Mouse (Mus musculus): ENCODE results near the gene Lurap1l.

Lurap1l gene

DNA sequence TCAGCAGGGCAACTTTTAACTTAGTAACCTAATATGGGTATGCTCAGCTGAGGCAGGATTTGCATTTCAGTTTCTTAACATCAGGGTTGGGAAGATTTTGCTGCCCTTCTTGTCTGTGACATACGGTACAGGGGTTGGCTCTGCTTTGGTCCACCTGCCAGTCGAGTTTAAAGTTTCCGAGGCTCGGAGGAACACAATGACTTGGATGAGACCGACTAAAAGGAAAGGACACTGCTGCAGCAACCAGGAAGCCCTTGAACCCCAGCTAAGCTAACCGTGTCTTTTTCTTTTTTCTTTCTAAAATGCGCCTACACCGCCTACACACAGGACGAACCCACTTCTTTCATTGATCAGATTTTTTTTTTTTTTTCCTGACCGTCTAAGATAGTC, at the start of gene Lurap1l:
TSS of gene Lurap1l (plus strand) at position 166 of the 390 bp plus-strand sequence.
- in situ Hi-C loops (cut with MboI, MseI): loop anchor here (5.0 kb wide), 1 partner anchor 77 kb away; no protein-coding TSS in a partner anchor

DNA sequence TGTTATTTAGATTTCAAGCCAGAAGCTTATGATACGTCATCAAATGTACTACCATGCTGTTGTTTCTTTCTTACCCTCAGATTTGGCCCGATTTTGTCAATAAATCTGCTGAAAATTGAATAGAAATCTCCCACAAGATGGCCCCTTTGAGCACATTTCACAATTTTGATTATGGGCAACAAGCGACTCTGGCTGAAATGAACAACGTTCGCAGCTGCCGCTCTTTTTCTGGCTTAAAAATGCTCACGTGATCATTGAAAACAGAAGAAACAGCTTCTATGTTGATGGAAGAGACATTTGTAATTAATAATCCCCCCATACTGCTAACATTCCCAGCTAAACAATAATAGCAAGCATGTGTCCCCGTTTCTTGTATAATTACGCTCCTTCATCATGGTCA, 47.5 kb upstream of the Lurap1l start:
- in situ Hi-C loops (cut with MboI, MseI): no loop called here

DNA sequence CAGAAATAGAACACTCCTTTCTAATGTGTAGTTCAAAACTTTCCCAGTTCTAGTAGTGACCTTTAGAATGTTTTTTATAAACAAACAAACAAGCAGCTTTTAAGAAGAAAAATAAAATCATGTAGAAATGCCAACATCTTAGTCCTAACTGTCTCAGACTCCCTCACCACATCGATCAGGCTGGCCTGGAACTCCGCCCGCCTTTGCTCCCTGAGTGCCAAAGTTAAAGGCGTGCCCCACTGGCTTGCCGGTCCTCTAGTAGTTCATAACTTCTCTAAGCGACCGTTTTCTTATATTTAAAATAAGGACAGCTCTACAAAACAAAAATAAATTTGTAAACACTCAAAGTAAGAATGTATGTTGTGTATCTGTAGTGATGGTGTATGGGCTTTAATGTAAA, 46.5 kb upstream of the Lurap1l start:
- in situ Hi-C loops (cut with MboI, MseI): no loop called here

DNA sequence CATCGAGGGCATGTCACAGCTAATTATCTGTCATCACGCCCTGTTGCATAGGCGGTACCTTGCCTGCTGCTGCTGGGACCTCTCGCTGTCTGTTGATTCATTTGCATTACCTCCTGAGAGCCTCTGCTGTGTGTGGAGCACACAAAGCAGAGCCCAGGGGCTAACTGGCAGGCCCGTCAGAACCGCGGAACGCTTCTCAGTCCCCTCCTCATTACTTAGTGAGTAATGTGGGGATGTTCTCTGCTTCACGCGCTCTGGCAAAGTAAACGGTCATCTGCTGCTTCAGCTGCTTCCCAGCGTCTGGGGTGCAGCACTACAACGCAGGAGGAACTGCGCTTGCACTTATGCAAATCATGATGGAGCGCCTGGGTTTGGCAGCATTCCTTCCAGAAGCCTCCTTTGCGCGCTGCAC, 45.9 kb upstream of the Lurap1l start:
- in situ Hi-C loops (cut with MboI, MseI): no loop called here

DNA sequence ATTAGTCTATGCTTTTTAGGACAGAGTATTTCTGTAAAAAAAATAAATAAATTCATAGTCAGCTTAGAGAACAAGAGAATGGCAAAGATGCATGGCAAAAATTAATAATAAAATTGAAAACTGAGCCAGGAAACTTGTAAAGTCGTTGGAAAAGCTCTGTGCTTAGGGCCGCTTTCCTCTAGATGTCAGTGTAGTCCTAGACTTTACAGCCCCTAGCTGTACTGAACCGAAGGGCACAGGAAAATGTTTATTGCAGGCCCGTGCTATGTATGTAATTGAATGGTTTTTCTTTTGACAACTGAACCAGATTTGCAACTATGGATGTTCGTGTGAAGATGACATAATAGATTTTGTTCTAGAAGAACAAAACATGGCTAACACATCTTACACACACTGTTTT, 44.4 kb upstream of the Lurap1l start:
- in situ Hi-C loops (cut with MboI, MseI): no loop called here

DNA sequence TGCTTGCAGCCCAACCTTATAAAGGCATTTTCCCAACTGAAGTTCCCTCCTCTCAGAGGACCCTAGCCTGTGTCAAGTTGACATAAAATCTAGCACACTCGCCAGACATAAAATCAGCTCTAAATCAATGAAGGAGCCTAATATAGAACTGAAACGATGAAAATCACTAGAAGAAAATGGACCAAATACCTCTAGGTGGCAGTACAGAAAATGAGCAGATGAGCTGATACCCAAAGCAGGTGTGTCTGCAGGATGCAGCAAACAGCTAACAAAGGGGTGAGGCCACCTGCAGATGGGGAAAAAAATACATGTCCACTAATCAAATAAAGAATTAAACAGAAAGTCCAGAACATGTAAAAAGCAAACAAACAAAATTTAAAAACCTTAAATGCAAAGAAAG, 40.8 kb upstream of the Lurap1l start:
- in situ Hi-C loops (cut with MboI, MseI): no loop called here

DNA sequence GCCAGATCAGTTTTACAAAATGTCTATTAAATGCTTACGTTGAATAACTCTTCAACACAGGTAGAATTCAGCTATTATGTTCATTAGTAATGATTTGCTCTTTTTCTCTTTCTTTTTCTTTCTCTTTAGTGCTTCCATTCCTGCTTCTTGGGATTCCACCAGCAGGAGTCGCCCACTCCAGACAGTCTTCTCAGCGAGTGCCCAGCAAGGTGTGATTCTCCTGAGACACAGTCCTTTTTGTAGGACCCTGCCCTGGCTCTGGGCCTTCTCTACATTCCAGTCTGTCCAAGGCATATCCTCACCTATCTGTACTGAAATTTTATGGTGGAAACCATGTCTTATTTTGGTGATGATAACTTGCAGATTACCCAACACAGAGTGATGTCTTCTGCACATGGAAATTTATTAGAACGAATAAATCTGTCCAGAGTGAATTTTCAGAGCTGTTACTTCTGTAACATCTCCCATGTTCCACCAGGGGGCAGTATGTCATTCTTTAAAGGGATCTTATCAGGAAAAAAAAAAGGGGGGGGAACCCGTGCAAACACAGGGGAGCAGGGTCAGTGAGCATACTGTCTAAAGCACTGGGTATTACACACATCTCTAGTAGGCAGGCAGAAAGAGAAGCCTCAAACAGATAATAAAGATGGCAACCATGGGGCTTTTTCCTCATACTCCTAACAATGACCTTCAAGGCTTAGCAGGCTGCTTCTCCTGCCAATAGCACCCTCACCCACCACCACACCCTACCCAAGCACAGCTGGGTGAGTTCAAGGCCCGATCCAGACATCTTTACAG, 37.4 kb upstream of the Lurap1l start:
- in situ Hi-C loops (cut with MboI, MseI): no loop called here

DNA sequence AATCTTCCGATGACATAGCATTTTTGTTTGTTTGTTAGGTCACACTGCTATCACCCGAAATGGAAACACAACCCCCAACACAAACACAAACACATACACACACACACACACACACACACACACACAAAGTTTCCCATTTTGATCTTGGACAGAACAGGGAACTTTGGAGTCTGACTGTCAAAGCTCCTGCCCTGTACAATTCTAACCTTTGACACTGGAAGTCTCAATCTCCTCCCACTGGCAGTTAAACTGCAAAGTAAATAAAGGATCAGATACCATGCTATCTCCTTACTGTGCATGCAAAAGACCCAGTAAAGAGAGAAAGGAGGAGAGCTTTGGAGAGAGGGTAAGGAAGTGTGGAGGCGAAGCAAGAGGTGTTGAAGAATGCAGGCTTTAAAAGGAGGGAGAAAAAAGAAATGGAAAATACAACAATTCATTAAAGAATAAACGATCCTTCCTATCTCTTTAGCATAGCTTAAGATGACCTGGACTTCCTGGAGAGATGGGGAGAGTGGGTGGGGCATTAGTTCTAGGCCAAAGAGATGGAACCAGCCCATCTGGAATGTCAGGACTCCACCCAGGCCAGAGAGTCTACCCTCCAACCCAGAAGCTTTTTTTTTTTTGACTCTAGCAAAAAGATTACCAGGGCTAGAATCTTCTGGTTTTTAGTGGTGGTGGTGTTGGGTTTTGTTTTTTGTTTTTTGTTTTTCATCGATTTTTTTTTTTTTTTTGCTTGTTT, 36.2 kb upstream of the Lurap1l start:
- in situ Hi-C loops (cut with MboI, MseI): no loop called here

DNA sequence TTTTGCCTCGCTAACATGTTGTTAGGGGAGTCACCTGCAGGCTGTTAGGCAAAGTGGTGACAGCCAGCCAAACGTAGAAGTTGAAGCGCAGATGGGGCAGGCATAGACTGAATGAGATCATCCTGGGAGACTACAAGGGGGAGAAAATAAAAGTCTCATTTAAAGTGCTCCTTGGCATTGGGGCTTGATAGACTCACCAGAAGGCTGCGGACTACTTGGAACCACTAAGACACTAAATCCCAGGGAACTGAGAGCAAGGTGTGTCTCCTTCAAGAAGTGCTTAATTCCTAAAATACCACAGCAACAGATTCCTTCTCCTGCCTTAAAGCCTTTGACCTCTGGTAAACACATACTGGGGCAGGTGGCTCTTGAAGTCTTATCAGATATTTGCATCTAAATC, 35.4 kb upstream of the Lurap1l start:
- in situ Hi-C loops (cut with MboI, MseI): no loop called here

DNA sequence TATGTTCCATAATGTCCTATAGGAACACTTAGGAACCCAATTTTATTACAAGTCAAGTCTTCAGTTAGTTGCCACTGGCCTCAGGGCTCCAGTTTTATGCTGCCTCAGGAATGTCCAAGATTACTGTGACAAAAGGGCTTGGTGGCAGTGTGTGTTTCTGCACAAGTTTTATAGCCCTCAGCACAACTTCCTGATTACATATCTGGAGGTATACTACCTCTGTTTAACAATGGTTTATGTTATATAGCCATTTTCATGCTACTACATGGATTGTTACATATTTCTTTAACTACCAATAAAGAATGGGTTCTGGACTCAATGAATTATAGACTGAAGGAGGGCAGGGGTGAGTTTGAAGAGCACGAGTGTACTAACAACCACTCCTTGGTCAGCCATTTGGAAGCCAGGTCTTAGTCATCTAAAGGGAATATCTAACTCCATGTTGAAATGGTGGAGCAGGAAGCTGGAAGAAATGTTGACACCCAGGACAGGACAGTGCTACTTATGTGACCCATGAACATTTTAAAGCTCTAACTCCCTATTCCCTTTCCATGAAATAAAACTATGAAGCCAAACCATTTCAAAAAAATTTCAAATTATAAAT, 28.3 kb upstream of the Lurap1l start:
- in situ Hi-C loops (cut with MboI, MseI): no loop called here

DNA sequence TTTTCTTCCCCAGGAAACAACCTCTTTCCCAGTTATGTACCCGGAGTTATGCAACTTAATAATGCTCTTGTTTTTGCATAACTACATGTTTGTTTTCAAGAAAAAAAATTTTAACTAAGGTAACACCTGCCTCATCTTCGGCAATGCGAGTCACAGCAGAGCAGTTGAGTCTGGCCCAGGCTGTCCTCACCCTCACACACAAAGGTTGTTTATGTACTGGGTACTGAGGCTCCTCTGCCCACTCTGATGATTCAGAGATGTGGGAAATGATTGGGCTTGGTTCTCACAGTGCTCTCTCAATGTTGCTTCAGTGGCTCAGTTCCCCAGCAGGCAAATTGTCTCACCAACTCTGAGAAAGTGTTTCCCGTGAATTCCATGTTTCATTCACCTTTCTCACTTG, 23.8 kb upstream of the Lurap1l start:
- in situ Hi-C loops (cut with MboI, MseI): no loop called here

DNA sequence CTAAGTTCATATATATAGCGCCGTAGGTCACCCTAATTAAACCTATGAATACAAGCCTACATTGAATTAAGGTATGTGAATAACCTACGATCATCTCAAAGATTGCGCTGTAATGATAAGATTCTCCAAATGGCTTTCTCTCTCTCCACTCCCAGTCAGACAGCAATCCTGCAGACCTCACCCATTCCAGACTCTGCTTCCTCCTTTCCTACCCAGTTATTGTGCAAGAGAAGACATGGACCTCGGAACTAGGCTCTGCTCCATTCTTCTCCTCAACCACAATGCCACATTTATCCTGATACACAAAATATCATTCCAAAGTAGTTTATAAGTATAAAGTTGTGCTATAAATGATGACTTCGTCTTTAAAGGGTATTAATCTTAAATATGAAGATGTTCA, 19.4 kb upstream of the Lurap1l start:
- in situ Hi-C loops (cut with MboI, MseI): no loop called here

DNA sequence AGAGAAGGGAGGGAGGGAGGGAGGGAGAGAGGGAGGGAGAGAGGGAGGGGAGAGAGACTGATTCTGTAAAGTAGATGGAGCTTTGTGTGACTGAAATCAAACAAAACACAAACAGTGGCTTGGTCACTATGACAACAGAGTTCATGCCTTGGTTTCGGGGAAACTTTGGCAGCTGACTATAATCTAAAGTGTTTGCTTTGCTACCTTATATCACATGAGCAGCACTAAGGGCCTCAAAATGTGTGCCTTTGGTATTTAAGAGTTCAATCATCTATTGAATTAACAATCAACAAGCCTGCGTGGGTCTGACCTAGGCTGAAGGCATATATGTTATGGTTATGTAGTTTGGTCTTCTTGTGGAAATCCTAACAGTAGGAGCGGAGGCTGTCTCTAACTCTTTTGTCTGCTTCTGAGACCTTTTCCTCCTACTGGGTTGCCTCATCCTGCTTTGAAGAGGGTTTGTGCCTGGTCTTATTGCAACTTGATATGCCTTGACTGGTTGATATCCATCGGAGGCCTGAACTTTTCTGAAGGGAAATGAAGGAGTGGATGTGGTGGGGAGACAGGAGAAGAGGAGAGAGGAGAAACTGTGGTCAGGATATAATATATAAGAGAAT, 15.1 kb upstream of the Lurap1l start:
- in situ Hi-C loops (cut with MboI, MseI): no loop called here

DNA sequence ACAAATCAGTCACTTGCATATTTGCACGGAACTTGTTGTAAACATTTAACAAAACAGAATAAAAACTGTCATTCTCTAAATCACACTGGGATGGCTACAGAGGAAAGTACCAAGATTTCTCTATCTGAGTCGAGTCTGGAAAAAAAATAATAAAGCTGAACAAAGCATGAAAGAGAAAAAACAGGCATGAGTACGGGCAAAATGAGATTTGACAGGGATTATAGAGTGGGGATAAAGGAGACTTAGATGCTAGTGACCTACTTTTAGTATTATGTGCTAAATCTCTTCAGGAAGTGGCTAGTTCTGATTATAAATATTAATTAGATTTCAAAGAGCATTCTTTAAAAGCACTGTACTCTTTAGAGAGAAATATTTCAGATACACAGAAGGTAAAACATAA, 3.7 kb upstream of the Lurap1l start:
- in situ Hi-C loops (cut with MboI, MseI): no loop called here

DNA sequence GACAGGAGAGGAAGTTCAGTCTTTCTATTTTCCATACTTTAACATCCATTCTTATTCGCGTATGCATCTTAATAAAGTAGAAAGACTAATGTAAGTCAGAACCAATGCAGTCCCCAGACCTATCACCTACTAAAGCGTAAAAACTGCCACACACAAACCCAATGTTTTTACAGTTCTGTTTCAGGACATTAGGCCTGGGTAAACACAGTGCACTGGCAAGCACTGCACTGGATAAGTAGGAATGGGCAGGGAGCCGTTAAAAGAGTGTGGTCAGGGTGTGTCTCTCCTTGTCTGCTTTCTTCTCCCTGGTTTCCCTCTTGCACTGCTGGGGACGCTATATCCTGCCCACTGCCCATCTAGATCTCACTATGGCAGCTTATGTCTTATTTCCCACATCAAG, 2.5 kb upstream of the Lurap1l start:
- in situ Hi-C loops (cut with MboI, MseI): no loop called here

DNA sequence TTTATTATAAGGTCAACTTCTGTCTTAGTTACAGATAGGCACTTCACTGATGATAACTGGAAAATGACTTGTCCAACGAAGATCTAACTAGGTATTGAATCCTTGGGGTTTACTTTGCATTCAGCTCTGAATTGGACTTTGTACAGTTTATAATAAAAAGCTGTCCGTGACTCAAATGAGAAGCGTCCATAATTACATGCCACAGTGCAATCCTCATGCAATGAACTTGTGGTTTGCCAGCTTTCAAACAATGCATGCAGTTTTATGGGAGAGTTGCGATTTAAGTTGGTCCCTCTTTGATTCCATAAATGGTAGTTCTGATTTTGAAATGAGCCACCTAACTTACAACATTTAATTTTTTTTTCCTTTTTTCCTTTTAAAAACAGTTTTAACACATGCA, 1.5 kb upstream of the Lurap1l start:
- in situ Hi-C loops (cut with MboI, MseI): no loop called here

DNA sequence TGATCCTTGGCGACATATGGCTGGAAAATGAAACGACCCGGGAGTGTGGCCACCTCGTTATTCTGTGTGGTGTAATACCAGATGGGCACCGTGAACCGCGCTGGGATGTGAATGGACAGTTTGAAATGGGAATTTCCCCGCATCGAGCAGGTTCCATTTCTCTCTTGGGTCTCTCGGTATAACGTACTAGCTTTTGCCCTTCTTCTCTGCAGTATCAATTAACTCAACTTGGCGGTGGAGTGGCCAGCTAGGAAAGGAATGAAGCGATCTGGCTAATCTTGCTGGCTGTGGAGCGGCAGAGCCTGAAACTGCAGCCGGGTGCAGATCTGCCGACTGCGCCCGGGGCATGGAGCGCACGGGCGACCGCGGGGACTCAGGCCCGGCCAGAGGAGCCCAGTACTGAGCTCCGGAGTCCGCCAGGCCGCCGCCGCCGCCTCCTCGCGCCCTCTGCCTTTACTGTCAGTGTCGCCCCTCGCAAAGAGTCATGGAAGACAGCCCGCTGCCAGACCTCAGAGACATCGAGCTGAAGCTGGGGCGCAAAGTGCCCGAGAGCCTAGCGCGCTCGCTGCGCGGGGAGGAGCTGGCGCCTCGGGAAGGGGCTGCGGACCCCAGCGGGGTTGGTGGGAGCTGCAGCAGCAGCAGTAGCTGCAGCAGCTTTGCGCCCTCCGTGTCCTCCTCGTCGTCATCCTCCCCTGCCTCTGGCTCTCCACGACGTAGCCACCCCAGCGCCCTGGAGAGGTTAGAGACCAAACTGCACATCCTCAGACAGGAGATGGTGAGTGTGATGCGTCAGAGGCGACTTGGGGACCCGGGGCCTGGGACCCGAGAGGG, 640 bp downstream of the Lurap1l start:
- in situ Hi-C loops (cut with MboI, MseI): loop anchor here (5.0 kb wide), 1 partner anchor 76 kb away; no protein-coding TSS in a partner anchor

DNA sequence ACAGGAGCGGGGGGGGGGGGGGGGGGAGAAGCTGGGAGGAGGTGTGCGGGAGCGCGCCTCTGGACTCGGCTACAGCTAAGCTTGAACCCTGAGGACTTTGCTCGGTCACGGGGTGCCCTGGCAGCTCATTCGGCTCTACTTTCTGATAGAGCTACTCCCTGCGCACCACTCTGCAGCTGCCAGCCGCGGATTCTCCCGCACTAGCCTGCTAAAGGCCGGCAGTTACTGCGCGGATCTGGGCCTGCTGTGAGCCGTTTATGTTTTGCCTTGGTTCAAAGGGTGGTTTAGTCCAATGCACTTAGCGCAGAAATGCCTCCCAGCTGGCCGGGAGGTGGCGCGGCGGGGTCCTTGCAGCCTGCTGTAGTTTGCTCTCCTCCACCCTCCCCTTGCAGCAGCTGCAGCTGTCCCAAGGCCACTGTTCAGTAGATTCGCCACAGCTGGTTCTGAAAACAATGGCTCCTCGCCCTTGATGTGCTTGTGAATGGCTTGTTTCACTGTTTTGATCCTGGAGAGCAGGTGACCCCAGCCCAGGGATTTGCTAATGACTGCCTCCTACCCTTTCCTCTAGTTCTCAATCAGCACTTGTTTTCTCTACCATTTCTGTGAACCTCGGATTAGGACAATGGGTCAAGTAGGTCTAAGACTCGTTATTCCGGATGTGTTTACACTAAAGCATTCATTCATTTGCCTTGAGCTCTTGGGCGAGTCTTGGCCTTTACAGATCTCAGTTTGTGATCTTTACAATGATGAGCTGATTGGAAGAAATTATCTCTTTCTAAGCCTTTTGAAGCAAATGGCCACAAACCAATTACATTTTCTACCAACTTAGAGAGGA, 1.5 kb downstream of the Lurap1l start:
- in situ Hi-C loops (cut with MboI, MseI): loop anchor here (5.0 kb wide), 1 partner anchor 75 kb away; no protein-coding TSS in a partner anchor

DNA sequence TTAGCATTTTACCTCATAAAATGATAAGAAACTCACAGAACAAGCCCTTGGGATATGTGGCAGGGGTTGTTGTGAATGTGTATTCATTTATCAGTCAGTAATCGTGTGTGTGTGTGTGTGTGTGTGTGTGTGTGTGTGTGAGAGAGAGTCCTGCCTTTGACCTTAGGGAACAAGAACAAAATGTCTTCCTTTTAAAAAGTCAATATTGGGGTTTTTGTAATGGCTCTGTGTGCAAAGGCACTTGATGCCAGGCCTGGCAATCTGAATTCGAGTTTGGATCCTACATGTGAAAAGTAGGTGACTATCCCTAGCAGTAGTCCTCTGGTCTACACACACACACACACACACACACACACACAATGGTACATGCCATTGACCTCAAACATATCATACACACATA, 4.8 kb downstream of the Lurap1l start:
- in situ Hi-C loops (cut with MboI, MseI): no loop called here

DNA sequence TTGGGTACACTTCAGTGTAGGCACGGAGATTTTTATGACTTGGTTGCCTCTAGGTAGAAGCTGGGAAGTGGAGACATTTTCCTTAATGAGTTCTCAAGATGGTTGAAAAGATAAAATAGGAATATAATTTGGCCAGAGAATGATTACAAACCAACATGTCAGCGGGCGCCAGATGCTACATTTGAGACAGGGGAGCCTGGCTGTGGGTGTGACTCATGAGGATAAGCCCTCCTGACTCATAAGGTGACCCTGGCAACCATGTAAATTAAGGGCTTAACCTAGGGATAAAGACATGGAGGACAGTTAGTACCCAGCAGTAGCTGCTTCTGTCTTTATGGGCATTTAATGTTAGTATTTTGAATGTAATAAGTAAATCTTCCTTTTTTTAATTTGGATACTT, 6.2 kb downstream of the Lurap1l start:
- in situ Hi-C loops (cut with MboI, MseI): no loop called here
